Mouse (Mus musculus): Measurements from ENCODE around the gene Gm29427.

- TF ChIP-seq POLR2A (IDR thresholded peaks at IDR 0.05; ENCODE audit: borderline replicate concordance, low read depth, low read length) (no peak), CTCF (IDR thresholded peaks at IDR 0.05; ENCODE audit: low read depth, low read length) (no peak)
Measured at GRCm38 (mm10) chr1:130644103-130644502, 71.5 kb downstream of the Gm29427 start.

All from bone marrow macrophage, adult 2 months (primary cell).